Mouse (Mus musculus) megakaryocyte, embryonic 14.5 days (primary cell): ENCODE data around the gene Pef1.

Experiments used
- FLI1 ChIP-seq: IDR thresholded peaks from 2 replicates; pipeline ENCODE4 v1.6.1; 2012; ENCODE audit warnings: low read length, inconsistent platforms, mixed read lengths
- GATA1 ChIP-seq: IDR thresholded peaks from 3 replicates; pipeline ENCODE4 v1.6.1; 2012; ENCODE audit warnings: mixed read lengths, low read length, inconsistent platforms, borderline replicate concordance

DNA sequence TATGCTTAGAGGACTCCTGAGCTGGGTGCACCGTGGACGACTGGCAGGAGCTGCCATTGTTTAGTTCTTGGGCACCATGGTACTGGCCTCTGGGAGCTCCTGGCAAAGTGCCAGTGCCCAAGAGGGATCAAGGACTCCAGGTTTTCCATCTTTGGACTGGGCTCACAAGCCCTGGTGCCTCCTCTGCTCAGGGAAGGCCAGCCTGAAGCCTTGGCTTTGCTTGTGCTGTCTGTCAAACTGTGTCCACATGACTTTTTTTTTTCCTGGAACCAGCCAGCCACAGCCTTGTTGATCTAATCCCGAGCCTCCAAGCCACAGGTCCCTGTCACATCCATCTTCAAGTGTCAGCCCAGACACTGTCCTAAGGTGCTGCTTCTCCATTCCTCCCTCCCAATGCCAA is 39.4 kb downstream of the Pef1 start:
- TF ChIP-seq GATA1 (no peak), FLI1 (no peak)
